Mouse (Mus musculus) CH12.LX (cell line): ENCODE data around the gene Micall2.

Source experiments
- CHD2 ChIP-seq: IDR thresholded peaks from 2 replicates; pipeline ENCODE4 v1.6.1; 2011; ENCODE audit warnings: low read length, improper control_type of control experiment
- CTCF ChIP-seq, 2 experiments: IDR thresholded peaks in 1 of 2; conservative IDR thresholded peaks in 1 of 2; 2 replicates each; pipeline ENCODE4 v1.5.1; 2011 to 2012; ENCODE audit warnings: low read depth in 2 of 2, low read length in 2 of 2, improper control_type of control experiment in 1 of 2, inconsistent platforms in 1 of 2, mild to moderate bottlenecking in 1 of 2, moderate library complexity in 1 of 2
- EP300 ChIP-seq: IDR thresholded peaks from 2 replicates; pipeline ENCODE4 v1.6.1; 2011; ENCODE audit warnings: low read length, improper control_type of control experiment
- MAFK ChIP-seq: IDR thresholded peaks from 2 replicates; pipeline ENCODE4 v1.6.1; 2011; ENCODE audit warnings: low read length, improper control_type of control experiment; ENCODE audit not compliant: insufficient replicate concordance
- MAX ChIP-seq: IDR thresholded peaks from 2 replicates; pipeline ENCODE4 v1.6.1; 2011; ENCODE audit warnings: low read length, improper control_type of control experiment
- MEF2A ChIP-seq: IDR thresholded peaks from 2 replicates; pipeline ENCODE4 v1.6.1; 2014; ENCODE audit warnings: low read depth, mild to moderate bottlenecking, inconsistent platforms, low read length, improper control_type of control experiment, borderline replicate concordance
- NRF1 ChIP-seq: IDR thresholded peaks from 2 replicates; pipeline ENCODE4 v1.6.1; 2014; ENCODE audit warnings: low read depth, mild to moderate bottlenecking, inconsistent platforms, low read length, improper control_type of control experiment, moderate library complexity
- POLR2A ChIP-seq: IDR thresholded peaks from 2 replicates; pipeline ENCODE4 v1.6.1; 2011; ENCODE audit warnings: low read depth, mild to moderate bottlenecking, improper control_type of control experiment, low read length
- RCOR1 ChIP-seq: conservative IDR thresholded peaks from 2 replicates; pipeline ENCODE4 v1.6.1; 2012; ENCODE audit warnings: low read depth, mild to moderate bottlenecking, inconsistent platforms, low read length, improper control_type of control experiment
- ZC3H11A ChIP-seq: IDR thresholded peaks from 2 replicates; pipeline ENCODE4 v1.6.1; 2012; ENCODE audit warnings: low read depth, mild to moderate bottlenecking, inconsistent platforms, low read length, improper control_type of control experiment

DNA sequence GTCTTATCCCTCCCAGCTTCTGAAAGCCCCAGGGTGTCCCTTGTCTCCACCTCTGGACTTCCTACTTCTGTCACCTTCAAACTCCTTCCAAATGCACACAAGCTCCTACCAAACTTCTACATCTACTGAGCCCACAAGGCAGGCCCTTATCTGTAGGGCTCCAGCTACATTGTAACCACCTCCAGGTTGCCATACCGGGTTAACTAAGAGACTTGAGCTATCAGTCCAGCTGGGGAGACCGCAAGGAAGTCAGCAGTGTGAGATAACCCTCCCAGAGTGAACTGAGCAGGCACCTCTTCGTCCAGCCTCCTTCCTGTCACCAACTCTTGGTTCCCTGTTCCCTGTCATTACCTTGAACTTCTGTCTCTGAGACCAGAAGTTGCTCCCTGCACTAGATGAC, 2.1 kb downstream of the Micall2 start:
- no peak for TF ChIP-seq CTCF (conservative IDR thresholded peaks at IDR 0.05 in 1 of 2, IDR thresholded peaks at IDR 0.05 in 1 of 2; ENCODE audit: low read depth in 2 of 2, low read length in 2 of 2)
- TF ChIP-seq CHD2, result no peak
- TF ChIP-seq POLR2A, result no peak
- TF ChIP-seq NRF1, result no peak
- TF ChIP-seq MAX, result no peak
- no peak for TF ChIP-seq ZC3H11A
- TF ChIP-seq RCOR1, result no peak
- no peak for TF ChIP-seq MAFK
- TF ChIP-seq MEF2A, result no peak
- TF ChIP-seq EP300, result no peak
